Mouse (Mus musculus) monocyte, adult 5-6 weeks (primary cell): ENCODE data around the gene Gpt2. TPM values are rescaled to one million over a fixed set of nuclear protein-coding genes. Genes with fewer than 3 reads are reported as not detected.

ENCODE experiments used
- ATAC-seq: fragments of 153-309, 156-312 bp; replicated peaks from 2 replicates; pipeline ENCODE4 v1.8.0; 2017; ENCODE audit warnings: mild to moderate bottlenecking; ENCODE audit not compliant: low TSS enrichment, insufficient number of reproducible peaks, severe bottlenecking, poor library complexity, low FRiP score
- total RNA-seq: library from RNA; stranded (forward); fragments of 200-1000, 200-491, 200-594 nt; gene quantifications from 3 replicates; pipeline ENCODE4 v1.2.3, GENCODE M21; 2017

Gpt2 gene
- total RNA-seq, 1 experiment from 2014 or later = not detected

GRCm38 (mm10) chr8:85515391-85515790, 23.0 kb downstream of the Gpt2 start:
- 0 out of 2 replicates have a peak, but pooled peaks have one; percentile 9 for ATAC-seq

DNA sequence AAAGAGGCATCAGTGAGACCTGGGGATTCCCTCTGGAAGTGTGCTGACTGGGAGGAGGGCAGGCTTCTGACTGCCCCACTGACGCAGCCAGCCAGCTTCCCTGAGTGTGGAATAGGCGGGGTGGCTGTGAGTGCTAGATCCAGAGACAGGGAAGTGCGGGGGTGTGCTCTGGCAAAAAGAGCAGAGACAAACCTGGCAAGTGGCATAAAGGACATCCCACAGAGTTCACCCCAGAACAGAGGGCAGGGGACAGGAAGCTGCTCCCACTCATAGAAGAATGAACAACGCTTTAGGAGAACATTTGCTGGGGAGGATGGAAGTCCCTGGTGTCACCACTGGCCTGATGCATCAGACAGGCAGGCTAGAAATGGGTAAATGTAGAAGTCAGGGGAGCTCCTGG, 25.0 kb downstream of the Gpt2 start:
- ATAC-seq = no peak

DNA sequence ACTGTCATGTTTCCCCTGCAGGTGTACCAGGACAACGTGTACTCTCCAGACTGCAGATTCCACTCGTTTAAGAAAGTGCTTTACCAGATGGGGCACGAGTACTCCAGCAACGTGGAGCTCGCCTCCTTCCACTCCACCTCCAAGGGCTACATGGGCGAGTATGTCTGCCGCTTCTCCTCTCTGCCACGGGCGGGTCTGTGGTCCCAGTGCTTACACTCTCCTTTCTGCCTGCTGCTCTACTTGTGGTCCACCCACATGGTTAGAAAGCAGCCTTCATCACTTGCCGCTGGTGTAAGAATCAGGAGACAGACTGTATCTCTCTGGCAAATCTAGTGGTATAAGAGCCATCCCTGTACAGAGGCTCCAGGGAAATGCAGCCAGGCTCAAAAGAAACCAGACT, 25.6 kb downstream of the Gpt2 start:
- no peak for ATAC-seq

- no peak for ATAC-seq
Measured at GRCm38 (mm10) chr8:85520586-85520985, 28.2 kb downstream of the Gpt2 start.

GRCm38 (mm10) chr8:85521332-85521731, 29.0 kb downstream of the Gpt2 start:
- no peak for ATAC-seq

GRCm38 (mm10) chr8:85524086-85524485, 31.7 kb downstream of the Gpt2 start:
- no peak for ATAC-seq

- peak; percentile 55; the same call in 1 of the 2 replicates for ATAC-seq
Measured at GRCm38 (mm10) chr8:85526105-85526504, 33.7 kb downstream of the Gpt2 start.

DNA sequence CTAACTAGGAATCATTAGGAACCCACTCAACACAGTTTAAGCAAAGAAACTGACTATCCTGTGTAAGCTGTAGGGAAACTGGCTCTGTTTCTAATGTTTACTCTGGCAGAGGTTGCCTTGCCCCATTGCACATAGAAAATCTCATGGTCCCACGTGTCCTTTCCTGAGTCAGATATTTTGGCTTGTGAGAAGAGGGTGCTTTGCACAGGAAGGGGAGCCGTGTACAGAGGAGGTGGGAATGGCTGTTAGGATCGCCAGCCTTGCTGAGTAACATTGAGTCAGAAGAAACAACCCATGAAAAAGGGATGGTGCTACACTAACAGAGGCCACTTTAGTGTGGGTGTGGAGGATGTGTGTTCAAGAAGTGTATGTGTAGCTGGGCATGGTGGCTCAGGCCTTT, 36.6 kb downstream of the Gpt2 start:
- ATAC-seq = no peak

- ATAC-seq = no peak
Measured at GRCm38 (mm10) chr8:85530717-85531116, 38.3 kb downstream of the Gpt2 start.

GRCm38 (mm10) chr8:85531471-85531870, 39.1 kb downstream of the Gpt2 start:
- 0 out of 2 replicates have a peak, but pooled peaks have one; percentile 52 for ATAC-seq

DNA sequence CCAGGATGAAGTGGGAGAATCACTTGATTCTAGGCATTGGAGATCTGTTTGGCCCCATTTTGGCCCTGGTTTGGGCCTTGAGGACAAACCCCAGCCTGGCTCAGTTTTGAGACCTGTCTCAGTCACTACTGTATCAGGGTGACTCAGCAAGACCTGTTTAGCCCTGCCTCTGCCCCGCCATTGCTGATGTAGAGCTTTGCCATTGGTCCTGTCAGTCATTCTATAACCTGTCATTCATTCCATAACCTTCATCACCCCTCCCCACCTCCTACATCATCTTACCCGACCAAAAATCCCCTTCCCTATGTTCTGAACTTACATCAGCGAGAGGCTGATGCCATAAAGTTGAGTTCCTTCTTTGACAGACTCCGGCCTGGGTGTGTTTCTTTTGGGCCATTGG, 40.5 kb downstream of the Gpt2 start:
- ATAC-seq = no peak

DNA sequence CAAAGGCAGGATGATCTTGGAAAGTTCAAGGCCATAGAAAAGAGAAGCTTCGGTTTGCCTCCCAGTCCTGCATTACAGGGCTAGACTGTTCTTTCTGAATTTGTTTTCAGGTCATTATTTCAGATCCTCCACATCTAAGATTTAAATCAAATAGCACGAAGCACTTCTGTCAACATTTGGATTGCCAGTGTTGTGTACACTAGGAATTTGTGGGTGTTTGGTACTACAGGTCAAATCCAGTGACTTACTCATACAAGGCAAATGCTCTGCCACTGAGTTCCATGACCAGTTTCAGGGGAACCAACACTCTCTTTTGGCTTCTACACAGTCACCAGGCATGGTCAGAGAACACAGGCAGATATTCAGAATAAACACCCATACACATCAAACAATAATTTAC, 41.1 kb downstream of the Gpt2 start:
- no peak for ATAC-seq

GRCm38 (mm10) chr8:85534163-85534562, 41.8 kb downstream of the Gpt2 start:
- no peak for ATAC-seq

- ATAC-seq = no peak
Measured at GRCm38 (mm10) chr8:85536332-85536731, 44.0 kb downstream of the Gpt2 start.

GRCm38 (mm10) chr8:85551934-85552333, 59.6 kb downstream of the Gpt2 start:
- no peak for ATAC-seq

- 0 out of 2 replicates have a peak, but pooled peaks have one; percentile 25 for ATAC-seq
Measured at GRCm38 (mm10) chr8:85554391-85555180, 62.2 kb downstream of the Gpt2 start.

DNA sequence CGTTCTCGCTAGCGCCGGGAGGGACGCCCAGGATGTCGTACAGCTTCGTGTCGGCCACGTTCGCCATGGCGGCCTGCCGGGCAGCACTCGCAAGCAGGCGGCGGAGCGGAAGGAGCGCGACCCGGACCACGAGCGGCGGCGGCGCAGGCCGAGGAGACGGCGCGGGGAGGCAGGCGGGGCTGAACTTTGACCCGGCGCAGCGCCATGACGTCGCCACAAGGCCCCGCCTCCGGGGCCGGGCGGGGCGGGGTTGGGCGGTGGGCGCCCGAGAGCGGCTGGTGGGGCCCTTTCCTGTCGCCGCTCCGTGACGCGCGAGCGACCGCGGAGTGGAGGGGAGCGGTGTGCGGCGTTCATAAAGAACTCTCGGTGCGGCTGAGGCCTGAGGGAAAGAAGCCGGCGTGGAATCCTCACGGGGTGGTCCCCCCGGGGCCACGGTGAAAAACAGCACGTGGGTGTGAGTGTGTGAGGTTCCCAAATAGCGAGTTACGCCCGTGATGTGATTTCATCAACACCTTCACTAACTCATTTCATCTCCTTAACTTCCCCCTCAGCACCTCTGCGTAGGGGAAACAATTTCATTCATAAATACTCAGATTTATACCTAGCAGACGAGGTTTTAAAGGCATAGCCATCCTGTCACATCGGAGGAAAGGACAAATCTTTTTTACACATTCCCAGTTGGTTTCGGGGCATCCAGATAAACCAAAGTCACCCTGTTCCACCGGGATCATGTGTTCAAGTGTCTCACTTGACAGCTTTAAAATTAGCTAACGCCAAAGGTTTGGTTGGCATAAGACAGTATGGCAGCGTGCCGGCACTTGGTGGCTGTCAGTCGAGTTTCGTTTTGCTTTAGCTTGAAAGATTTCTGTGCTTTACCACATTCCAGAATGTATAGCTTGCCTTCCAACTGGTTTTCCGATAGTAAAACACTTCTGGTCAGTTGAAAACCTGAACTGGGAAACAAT, 63.1 kb downstream of the Gpt2 start, which contains the start of gene Dnaja2:
Gene Dnaja2, minus strand, starts transcription at position 164 of the 965 bp plus-strand sequence.
- peak; percentile 67 for ATAC-seq

DNA sequence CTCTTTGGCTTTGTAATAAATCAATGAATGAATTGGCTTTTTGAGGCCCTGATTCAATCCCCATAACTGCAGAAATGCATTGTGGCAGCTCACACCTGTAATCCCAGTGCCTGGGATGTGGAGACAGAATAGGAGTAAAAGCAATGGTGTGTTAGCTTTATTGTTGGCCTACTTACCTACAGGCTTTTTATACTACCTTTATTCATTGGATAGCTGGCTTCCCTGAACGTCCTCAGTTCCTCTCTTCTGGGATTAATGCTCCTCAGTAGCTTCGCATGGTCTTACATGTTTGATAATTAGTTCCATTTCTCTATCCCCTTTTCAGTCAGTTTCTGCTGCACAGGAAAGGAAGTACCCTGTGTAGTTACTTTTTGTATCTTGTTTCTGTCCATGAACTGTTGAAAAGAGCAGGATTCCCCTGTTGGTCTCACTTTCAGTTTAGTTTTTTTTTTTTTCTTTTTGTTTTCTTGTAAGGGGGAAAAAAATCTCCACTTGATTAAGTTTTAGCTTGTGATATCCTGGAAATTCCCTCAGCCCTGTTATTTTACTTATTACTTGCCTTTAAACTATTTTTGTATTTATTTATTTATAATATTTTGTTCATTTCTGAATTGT, 64.7 kb downstream of the Gpt2 start:
- no peak for ATAC-seq

GRCm38 (mm10) chr8:85557601-85557986, 65.2 kb downstream of the Gpt2 start:
- no peak for ATAC-seq
